Mouse (Mus musculus) liver, postnatal 0 days (tissue): ENCODE measurements around the gene Sipa1l3. TPM values are rescaled to one million over a fixed set of nuclear protein-coding genes. Genes with fewer than 3 reads are reported as not detected.
A peak's percentile ranks its signal among the peaks of the same experiment; 100 is the strongest.

Source experiments
- ATAC-seq: fragments of 200-750 bp; cut with Nextera tagmentation; 2 replicates; pipeline ENCODE4 v1.8.0; 2017; ENCODE audit warnings: mild to moderate bottlenecking, moderate library complexity
- DNase-seq: peaks from one replicate; pipeline ENCODE4 v3.0.0-alpha.2; 2016
- H3K27ac ChIP-seq: fragments of 300-500 bp; sonication (generic); 2 replicates; pipeline ENCODE4 v1.5.1; 2014; ENCODE audit warnings: antibody characterized with exemption, moderate library complexity, mild to moderate bottlenecking, low read depth
- H3K27me3 ChIP-seq: fragments of 300-500 bp; sonication (generic); 2 replicates; pipeline ENCODE4 v1.6.1; 2014; ENCODE audit warnings: low read length, control low read depth, mixed read lengths; ENCODE audit not compliant: insufficient read depth
- H3K36me3 ChIP-seq: fragments of 300-500 bp; sonication (generic); replicated peaks from 2 replicates; pipeline ENCODE4 v1.6.1; 2014; ENCODE audit warnings: mild to moderate bottlenecking, control low read depth, low read length, moderate library complexity, mixed read lengths; ENCODE audit not compliant: insufficient read depth
- H3K4me1 ChIP-seq: fragments of 300-500 bp; sonication (generic); 2 replicates; pipeline ENCODE4 v1.6.1; 2014; ENCODE audit warnings: antibody characterized with exemption, mild to moderate bottlenecking, control low read depth; ENCODE audit not compliant: insufficient read depth
- H3K4me2 ChIP-seq: fragments of 300-500 bp; sonication (generic); 2 replicates; pipeline ENCODE4 v1.6.1; 2014; ENCODE audit warnings: low read depth, mild to moderate bottlenecking, low read length, moderate library complexity, mixed read lengths
- H3K4me3 ChIP-seq: fragments of 300-500 bp; sonication (generic); 2 replicates; pipeline ENCODE4 v1.5.1; 2014; ENCODE audit warnings: low read depth, low read length
- H3K9ac ChIP-seq: fragments of 300-500 bp; sonication (generic); replicated peaks from 2 replicates; pipeline ENCODE4 v1.6.1; 2014; ENCODE audit warnings: mild to moderate bottlenecking, moderate library complexity
- H3K9me3 ChIP-seq: fragments of 300-500 bp; sonication (generic); 2 replicates; pipeline ENCODE4 v1.6.1; 2016; ENCODE audit warnings: mild to moderate bottlenecking, control low read depth, low read length, mixed read lengths
- CTCF ChIP-seq: sonication (generic); IDR thresholded peaks from 2 replicates; pipeline ENCODE4 v1.5.1; 2016; ENCODE audit warnings: antibody characterized with exemption, low read depth
- EP300 ChIP-seq: IDR thresholded peaks from 2 replicates; pipeline ENCODE4 v1.6.1; 2016; ENCODE audit warnings: antibody characterized with exemption, low read depth, mild to moderate bottlenecking
- WGBS: fragments of 180-500 bp; shearing (Covaris S2); extraction: QIAGEN DNeasy Blood & Tissue Kit; methylation state at CpG from one replicate; pipeline ENCODE4 v1.1.7; 2014; ENCODE audit not compliant: insufficient replicate concordance; 5-methylcytosine and 5-hydroxymethylcytosine counted together
- polyA plus RNA-seq: library from polyadenylated mRNA; unstranded; fragments of >200 nt; fragmentation: Nextera tagmentation; extraction: Ambion mirVana; gene quantifications from 2 replicates; pipeline ENCODE4 v1.2.1, GENCODE M21; 2015

The Sipa1l3 gene
- polyA plus RNA-seq, 1 experiment from 2014 or later: 1.7 TPM

- peak; percentile 55; the same call in 1 of the 2 replicates for ATAC-seq
- H3K27me3 ChIP-seq: 0 out of 2 replicates have a peak, but pooled peaks cover 7% of the 10 kb centered on the region
- peak within 1 kb of the TSS; percentile 24; the same call in 1 of the 2 replicates for H3K27ac ChIP-seq
- peak within 1 kb of the TSS; percentile 37 for H3K9ac ChIP-seq
- DNase-seq: peak; percentile 80
- TF ChIP-seq CTCF: peak; percentile 79
- TF ChIP-seq EP300: no peak
- peak within 1 kb of the TSS; percentile 89 for H3K4me2 ChIP-seq
- peaks cover 22% of the 10 kb centered on the region for H3K4me1 ChIP-seq
- H3K4me3 ChIP-seq: peak within 1 kb of the TSS; percentile 53
- WGBS: 2% methylated on average over 56 of the region's 59 CpGs
- H3K36me3 ChIP-seq: no peaks in the 10 kb centered on the region
- no peaks in the 10 kb centered on the region for H3K9me3 ChIP-seq
Measured at GRCm38 (mm10) chr7:29288942-29289638, 229.4 kb downstream of the Sipa1l3 start, which contains the start of gene Ppp1r14a. Gene Ppp1r14a, plus strand, starts transcription at chr7:29289308.

GRCm38 (mm10) chr7:29288079-29288478 lies 230.4 kb downstream of the Sipa1l3 start:
- H3K9me3 ChIP-seq: no peaks in the 10 kb centered on the region
- WGBS: 85% methylated on average over 2 of the region's 2 CpGs
- H3K4me2 ChIP-seq: no peak overlapping the region
- H3K4me1 ChIP-seq: peaks cover 22% of the 10 kb centered on the region
- no peak overlapping the region for H3K9ac ChIP-seq
- 0 out of 2 replicates have a peak, but pooled peaks cover 7% of the 10 kb centered on the region for H3K27me3 ChIP-seq
- H3K27ac ChIP-seq: no peak overlapping the region
- no peaks in the 10 kb centered on the region for H3K36me3 ChIP-seq
- no peak overlapping the region for H3K4me3 ChIP-seq
- no peak for TF ChIP-seq CTCF
- TF ChIP-seq EP300: no peak
- no peak for DNase-seq
- peak; percentile 3; the same call in 1 of the 2 replicates for ATAC-seq

- Histone ChIP-seq H3K27me3 (0 out of 2 replicates have a peak, but pooled peaks cover 7% of the 10 kb centered on the region), H3K9me3 (no peaks in the 10 kb centered on the region), H3K36me3 (no peaks in the 10 kb centered on the region), H3K27ac (no peak overlapping the region), H3K4me2 (no peak overlapping the region), H3K4me3 (no peak overlapping the region), H3K4me1 (peaks cover 22% of the 10 kb centered on the region), H3K9ac (no peak overlapping the region)
- ATAC-seq (no peak), DNase-seq (no peak)
- TF ChIP-seq EP300: no peak
- TF ChIP-seq CTCF: 0 out of 2 replicates have a peak, but pooled peaks have one; percentile 21
- 84% methylated on average over 7 of the region's 7 CpGs for WGBS
Measured at GRCm38 (mm10) chr7:29287481-29287880, 231.0 kb downstream of the Sipa1l3 start.

- H3K4me3 ChIP-seq: no peak overlapping the region
- H3K27ac ChIP-seq: no peak overlapping the region
- H3K9me3 ChIP-seq: no peaks in the 10 kb centered on the region
- DNase-seq: no peak
- no peak overlapping the region for H3K4me2 ChIP-seq
- 0 out of 2 replicates have a peak, but pooled peaks cover 9% of the 10 kb centered on the region for H3K27me3 ChIP-seq
- H3K9ac ChIP-seq: no peak overlapping the region
- TF ChIP-seq CTCF (no peak), EP300 (no peak)
- 84% methylated on average over 6 of the region's 6 CpGs for WGBS
- H3K36me3 ChIP-seq: no peaks in the 10 kb centered on the region
- no peak for ATAC-seq
- peaks cover 20% of the 10 kb centered on the region for H3K4me1 ChIP-seq
Measured at GRCm38 (mm10) chr7:29284523-29284922, 233.9 kb downstream of the Sipa1l3 start.

- Histone ChIP-seq H3K4me1 (peaks cover 13% of the 10 kb centered on the region), H3K4me3 (no peak overlapping the region), H3K27me3 (0 out of 2 replicates have a peak, but pooled peaks cover 7% of the 10 kb centered on the region), H3K36me3 (no peaks in the 10 kb centered on the region), H3K27ac (no peak overlapping the region), H3K9ac (no peak overlapping the region), H3K9me3 (no peaks in the 10 kb centered on the region), H3K4me2 (no peak overlapping the region)
- ATAC-seq (no peak), DNase-seq (no peak)
- no peak for TF ChIP-seq CTCF
- WGBS: 70% methylated on average over 4 of the region's 4 CpGs
Measured at GRCm38 (mm10) chr7:29283876-29284275, 234.6 kb downstream of the Sipa1l3 start.

GRCm38 (mm10) chr7:29282074-29282554 lies 236.3 kb downstream of the Sipa1l3 start:
- Histone ChIP-seq H3K36me3 (no peaks in the 10 kb centered on the region), H3K4me1 (peaks cover 10% of the 10 kb centered on the region; the same call in 1 of the 2 replicates), H3K27ac (peak overlapping the region; percentile 73; the same call in 1 of the 2 replicates), H3K4me3 (peak overlapping the region; percentile 70), H3K9me3 (no peaks in the 10 kb centered on the region), H3K27me3 (0 out of 2 replicates have a peak, but pooled peaks cover 7% of the 10 kb centered on the region), H3K4me2 (peak overlapping the region; percentile 88), H3K9ac (peak overlapping the region; percentile 75)
- ATAC-seq (peak; percentile 64), DNase-seq (no peak)
- no peak for TF ChIP-seq EP300
- TF ChIP-seq CTCF: no peak
- 11% methylated on average over 21 of the region's 21 CpGs for WGBS
